In genomic region chr4:87881995-87882394, GRCm38 (mm10) we compare ENCODE assay signal across 18 mouse cellular contexts.
DNase-seq lines count a peak whose midpoint lies in the region; ATAC-seq and TF ChIP-seq lines count a peak whose summit lies in the region.
"Had no signal": no experiment of that assay in that cellular context is flagged by ENCODE, and none has a peak within 500 bp of the region (broad histone marks: within the 10 kb centered on the region; RNA-seq: fewer than 3 reads in every experiment).

No protein-coding gene starts in this region.

- peak; percentile 59 for ATAC-seq in intestine, postnatal 0 days
- ATAC-seq in liver, embryonic 15.5 days (ENCODE audit: insufficient read depth), result peak; percentile 23; the same call in 1 of the 2 replicates
- ATAC-seq in stomach, embryonic 15.5 days (ENCODE audit: insufficient read depth, low FRiP score, low read depth), result no peak
- no peak for ATAC-seq in hindbrain, embryonic 11.5 days (ENCODE audit: low FRiP score)
- ATAC-seq: forebrain, embryonic 16.5 days had no signal

- 0 out of 2 replicates have a peak, but pooled peaks cover 2% of the 10 kb centered on the region for H3K4me1 ChIP-seq in intestine, postnatal 0 days (replicated peaks; ENCODE audit: control insufficient read depth, insufficient read depth, low read length)
- H3K4me1 ChIP-seq in liver, embryonic 15.5 days (replicated peaks), result peaks cover 12% of the 10 kb centered on the region
- H3K4me1 ChIP-seq in stomach, embryonic 15.5 days, result peaks cover 4% of the 10 kb centered on the region; the same call in 1 of the 2 replicates
- H3K4me1 ChIP-seq in hindbrain, embryonic 11.5 days (replicated peaks; ENCODE audit: control insufficient read depth, insufficient read depth, low read length), result no peaks in the 10 kb centered on the region

- no peaks in the 10 kb centered on the region; the same call in 1 of the 2 replicates for H3K36me3 ChIP-seq in intestine, postnatal 0 days (ENCODE audit: control insufficient read depth, insufficient read depth)
- no peaks in the 10 kb centered on the region for H3K36me3 ChIP-seq in liver, embryonic 15.5 days (replicated peaks)
- H3K36me3 ChIP-seq in stomach, embryonic 15.5 days, result no peaks in the 10 kb centered on the region
- no peaks in the 10 kb centered on the region for H3K36me3 ChIP-seq in hindbrain, embryonic 11.5 days (ENCODE audit: control insufficient read depth, insufficient read depth, low read length)
- H3K36me3 ChIP-seq: embryonic facial prominence, embryonic 13.5 days; forebrain, embryonic 12.5 days; heart, embryonic 12.5 days; hindbrain, embryonic 15.5 days had no signal

- DNase-seq in left cerebral cortex, adult 9 months (ENCODE audit: low spot score in 2 of 2), result no peak
- DNase-seq in hindbrain, embryonic 11.5 days (ENCODE audit: low spot score), result no peak
- no peak for DNase-seq in adrenal gland, postnatal 10 days
- DNase-seq: adrenal gland, postnatal 14 days; cerebellum, adult 11-12 months; cerebellum, adult 9-10 months; cerebellum, postnatal 25 days; gastrocnemius, postnatal 10 days had no signal

- no peak overlapping the region for H3K4me2 ChIP-seq in intestine, postnatal 0 days (replicated peaks; ENCODE audit: low read depth)
- no peak overlapping the region for H3K4me2 ChIP-seq in liver, embryonic 15.5 days
- no peak overlapping the region for H3K4me2 ChIP-seq in stomach, embryonic 15.5 days
- H3K4me2 ChIP-seq in hindbrain, embryonic 11.5 days (replicated peaks; ENCODE audit: low read depth, low read length), result no peak overlapping the region
- H3K4me2 ChIP-seq: embryonic facial prominence, embryonic 13.5 days; forebrain, embryonic 12.5 days; heart, embryonic 12.5 days; hindbrain, embryonic 15.5 days had no signal

- no peak overlapping the region for H3K27ac ChIP-seq in intestine, postnatal 0 days (ENCODE audit: low read depth, low read length)
- H3K27ac ChIP-seq in liver, embryonic 15.5 days (replicated peaks), result peak overlapping the region; percentile 9
- peak overlapping the region; percentile 74; the same call in 1 of the 2 replicates for H3K27ac ChIP-seq in stomach, embryonic 15.5 days
- no peak overlapping the region for H3K27ac ChIP-seq in hindbrain, embryonic 11.5 days (ENCODE audit: low read depth, low read length)
- H3K27ac ChIP-seq: embryonic facial prominence, embryonic 13.5 days; forebrain, embryonic 12.5 days; hindbrain, embryonic 10.5 days; hindbrain, embryonic 15.5 days had no signal

- no peak overlapping the region for H3K4me3 ChIP-seq in intestine, postnatal 0 days (ENCODE audit: low read depth, low read length)
- H3K4me3 ChIP-seq in liver, embryonic 15.5 days (replicated peaks), result no peak overlapping the region
- no peak overlapping the region for H3K4me3 ChIP-seq in stomach, embryonic 15.5 days (replicated peaks)
- no peak overlapping the region for H3K4me3 ChIP-seq in hindbrain, embryonic 11.5 days (ENCODE audit: low read depth, low read length)
- H3K4me3 ChIP-seq: embryonic facial prominence, embryonic 13.5 days; forebrain, embryonic 12.5 days; heart, embryonic 12.5 days; hindbrain, embryonic 10.5 days; hindbrain, embryonic 15.5 days had no signal

- 100% methylated on average over 1 of the region's 1 CpGs for WGBS in intestine, postnatal 0 days
- WGBS in liver, embryonic 15.5 days (ENCODE audit: insufficient replicate concordance), result 90% methylated on average over 1 of the region's 1 CpGs
- 100% methylated on average over 1 of the region's 1 CpGs for WGBS in stomach, embryonic 15.5 days
- WGBS in hindbrain, embryonic 11.5 days, result 95% methylated on average over 1 of the region's 1 CpGs

- no peak for TF ChIP-seq CTCF in intestine, postnatal 0 days (IDR thresholded peaks at IDR 0.05; ENCODE audit: low read depth)

- H3K27me3 ChIP-seq in intestine, postnatal 0 days (replicated peaks; ENCODE audit: control insufficient read depth, insufficient read depth, low read length), result no peaks in the 10 kb centered on the region
- no peaks in the 10 kb centered on the region for H3K27me3 ChIP-seq in liver, embryonic 15.5 days
- no peaks in the 10 kb centered on the region for H3K27me3 ChIP-seq in stomach, embryonic 15.5 days (replicated peaks)
- H3K27me3 ChIP-seq in hindbrain, embryonic 11.5 days (ENCODE audit: control insufficient read depth, insufficient read depth, low read length), result no peaks in the 10 kb centered on the region
- H3K27me3 ChIP-seq: embryonic facial prominence, embryonic 13.5 days; forebrain, embryonic 12.5 days; heart, embryonic 12.5 days; hindbrain, embryonic 15.5 days had no signal

- no peak overlapping the region for H3K9ac ChIP-seq in intestine, postnatal 0 days (ENCODE audit: low read depth, low read length)
- H3K9ac ChIP-seq in liver, embryonic 15.5 days, result no peak overlapping the region
- H3K9ac ChIP-seq in stomach, embryonic 15.5 days, result no peak overlapping the region
- no peak overlapping the region for H3K9ac ChIP-seq in hindbrain, embryonic 11.5 days (ENCODE audit: low read depth, low read length)
- H3K9ac ChIP-seq: embryonic facial prominence, embryonic 13.5 days; forebrain, embryonic 12.5 days; heart, embryonic 12.5 days; hindbrain, embryonic 15.5 days had no signal

- H3K9me3 ChIP-seq in intestine, postnatal 0 days (ENCODE audit: control insufficient read depth), result no peaks in the 10 kb centered on the region
- no peaks in the 10 kb centered on the region for H3K9me3 ChIP-seq in liver, embryonic 15.5 days (replicated peaks)
- H3K9me3 ChIP-seq in stomach, embryonic 15.5 days, result no peaks in the 10 kb centered on the region
- H3K9me3 ChIP-seq in hindbrain, embryonic 11.5 days (ENCODE audit: control insufficient read depth, low read length), result no peaks in the 10 kb centered on the region
- H3K9me3 ChIP-seq: embryonic facial prominence, embryonic 13.5 days; forebrain, embryonic 12.5 days; G1E; heart, embryonic 12.5 days; hindbrain, embryonic 10.5 days; hindbrain, embryonic 15.5 days had no signal

Comparison
In these comparisons a context has a peak if more than half of its experiments do, and no peak if none do; other contexts are left out.
1. ATAC-seq: peak in intestine, postnatal 0 days (single experiment) and liver, embryonic 15.5 days (single experiment); none in stomach, embryonic 15.5 days (single experiment) and hindbrain, embryonic 11.5 days (single experiment).
2. H3K27ac ChIP-seq: peak in liver, embryonic 15.5 days (single experiment) and stomach, embryonic 15.5 days (single experiment); none in intestine, postnatal 0 days (single experiment) and hindbrain, embryonic 11.5 days (single experiment).